Mouse (Mus musculus): Measurements from ENCODE around the gene Map10.

DNA sequence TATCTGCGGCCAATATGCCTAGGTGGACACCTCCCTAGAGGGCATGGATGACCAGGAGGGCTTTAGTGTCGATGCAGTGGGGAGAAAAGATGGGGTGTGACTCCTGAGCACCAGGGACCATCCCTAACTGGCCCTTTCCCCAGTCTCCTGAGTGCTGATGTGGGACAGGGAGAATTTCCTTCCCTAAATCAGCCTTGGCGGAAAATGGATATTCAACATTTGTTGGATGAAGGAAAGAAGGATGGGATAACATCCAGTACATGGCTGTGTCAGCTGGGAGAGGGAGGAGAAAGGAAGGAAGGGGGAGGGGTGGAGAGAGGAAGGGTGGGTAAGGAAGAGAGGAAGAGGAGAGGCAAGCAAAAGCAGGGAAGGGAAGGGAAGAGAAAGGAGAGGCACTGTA lies 21.3 kb downstream of the Map10 start:
- TF ChIP-seq ZC3H11A (IDR thresholded peaks at IDR 0.05; ENCODE audit: low read depth, low read length): no peak
- no peak for TF ChIP-seq USF1 (IDR thresholded peaks at IDR 0.05; ENCODE audit: low read depth, low read length)
- no peak for TF ChIP-seq GABPA (IDR thresholded peaks at IDR 0.05; ENCODE audit: insufficient replicate concordance, low read depth, low read length)
- no peak for TF ChIP-seq ELF1 (IDR thresholded peaks at IDR 0.05; ENCODE audit: low read depth, low read length)
- no peak for TF ChIP-seq E2F4 (IDR thresholded peaks at IDR 0.05; ENCODE audit: insufficient replicate concordance, low read depth, low read length)
- TF ChIP-seq CTCF (conservative IDR thresholded peaks at IDR 0.05 in 1 of 2, IDR thresholded peaks at IDR 0.05 in 1 of 2; ENCODE audit: low read depth in 2 of 2, low read length in 2 of 2): no peak
- TF ChIP-seq MXI1 (IDR thresholded peaks at IDR 0.05; ENCODE audit: low read depth, low read length): no peak
- TF ChIP-seq SMC3 (IDR thresholded peaks at IDR 0.05; ENCODE audit: low read depth, low read length): no peak

All from CH12.LX (cell line).